20 mouse cellular contexts compared by ENCODE assay signal in genomic region chr1:167046169-167046927, GRCm38 (mm10). TPM values are rescaled to one million over a fixed set of nuclear protein-coding genes. Genes with fewer than 3 reads are reported as not detected.
DNase-seq lines count a peak whose midpoint lies in the region; ATAC-seq and TF ChIP-seq lines count a peak whose summit lies in the region.
"Had no signal": no experiment of that assay in that cellular context is flagged by ENCODE, and none has a peak within 500 bp of the region (broad histone marks: within the 10 kb centered on the region; RNA-seq: fewer than 3 reads in every experiment).

No protein-coding gene starts in this region.

- no peak overlapping the region for H3K4me3 ChIP-seq in forebrain, embryonic 12.5 days (replicated peaks)
- H3K4me3 ChIP-seq in forebrain, embryonic 10.5 days = no peak overlapping the region
- peak overlapping the region; percentile 4; the same call in 1 of the 2 replicates for H3K4me3 ChIP-seq in E14TG2a.4 (replicated peaks; ENCODE audit: low read length)
- H3K4me3 ChIP-seq in hindbrain, embryonic 13.5 days = no peak overlapping the region
- H3K4me3 ChIP-seq in midbrain, embryonic 13.5 days (replicated peaks) = no peak overlapping the region
- no peak overlapping the region for H3K4me3 ChIP-seq in lung, postnatal 0 days (ENCODE audit: low read depth, low read length)
- H3K4me3 ChIP-seq: embryonic facial prominence, embryonic 15.5 days; forebrain, embryonic 15.5 days; layer of hippocampus, adult 2 months; lung, embryonic 15.5 days had no signal

- H3K36me3 ChIP-seq in forebrain, embryonic 12.5 days (replicated peaks) = no peaks in the 10 kb centered on the region
- no peaks in the 10 kb centered on the region for H3K36me3 ChIP-seq in forebrain, embryonic 10.5 days (replicated peaks)
- H3K36me3 ChIP-seq in E14TG2a.4 (ENCODE audit: insufficient read depth, low read length) = no peaks in the 10 kb centered on the region
- no peaks in the 10 kb centered on the region for H3K36me3 ChIP-seq in hindbrain, embryonic 13.5 days
- 0 out of 2 replicates have a peak, but pooled peaks cover 4% of the 10 kb centered on the region for H3K36me3 ChIP-seq in midbrain, embryonic 13.5 days
- H3K36me3 ChIP-seq in lung, postnatal 0 days (ENCODE audit: insufficient read depth, low read length) = no peaks in the 10 kb centered on the region
- H3K36me3 ChIP-seq: embryonic facial prominence, embryonic 15.5 days; forebrain, embryonic 15.5 days; lung, embryonic 15.5 days had no signal

- no peak for DNase-seq in forebrain, embryonic 10.5 days (ENCODE audit: extremely low spot score, low spot score)
- no peak for DNase-seq in thymus, adult 18-20 months
- DNase-seq in lung, postnatal 0 days (ENCODE audit: low spot score) = no peak
- no peak for DNase-seq in thymus, postnatal 0 days (ENCODE audit: low spot score)
- DNase-seq: cerebellum, adult 2 months; cerebellum, postnatal 36 days; gastrocnemius, postnatal 36 days; kidney, adult 11 months; kidney, postnatal 10 days; layer of hippocampus, postnatal 36 days; thymus, postnatal 14 days had no signal

- H3K27ac ChIP-seq in forebrain, embryonic 12.5 days = no peak overlapping the region
- H3K27ac ChIP-seq in forebrain, embryonic 10.5 days = no peak overlapping the region
- peak overlapping the region; percentile 63 for H3K27ac ChIP-seq in hindbrain, embryonic 13.5 days
- H3K27ac ChIP-seq in midbrain, embryonic 13.5 days = peak overlapping the region; percentile 52
- H3K27ac ChIP-seq in lung, postnatal 0 days (ENCODE audit: low read length) = no peak overlapping the region
- H3K27ac ChIP-seq: embryonic facial prominence, embryonic 15.5 days; forebrain, embryonic 15.5 days; layer of hippocampus, adult 2 months; liver, embryonic 14.5 days; lung, embryonic 15.5 days had no signal

- peaks cover 15% of the 10 kb centered on the region for H3K4me1 ChIP-seq in forebrain, embryonic 12.5 days
- peaks cover 13% of the 10 kb centered on the region for H3K4me1 ChIP-seq in forebrain, embryonic 10.5 days
- peaks cover 30% of the 10 kb centered on the region for H3K4me1 ChIP-seq in E14TG2a.4 (replicated peaks; ENCODE audit: low read depth, low read length)
- peaks cover 34% of the 10 kb centered on the region for H3K4me1 ChIP-seq in hindbrain, embryonic 13.5 days (replicated peaks)
- peaks cover 28% of the 10 kb centered on the region for H3K4me1 ChIP-seq in midbrain, embryonic 13.5 days (replicated peaks)
- no peaks in the 10 kb centered on the region for H3K4me1 ChIP-seq in lung, postnatal 0 days (ENCODE audit: insufficient read depth, low read depth, low read length)
- H3K4me1 ChIP-seq: embryonic facial prominence, embryonic 15.5 days; lung, embryonic 15.5 days had no signal

- H3K9me3 ChIP-seq in forebrain, embryonic 12.5 days = no peaks in the 10 kb centered on the region
- H3K9me3 ChIP-seq in forebrain, embryonic 10.5 days = no peaks in the 10 kb centered on the region
- peaks cover 29% of the 10 kb centered on the region for H3K9me3 ChIP-seq in E14TG2a.4 (ENCODE audit: low read length)
- no peaks in the 10 kb centered on the region for H3K9me3 ChIP-seq in hindbrain, embryonic 13.5 days
- H3K9me3 ChIP-seq in midbrain, embryonic 13.5 days = no peaks in the 10 kb centered on the region
- H3K9me3 ChIP-seq in lung, postnatal 0 days (ENCODE audit: low read length) = no peaks in the 10 kb centered on the region
- H3K9me3 ChIP-seq: embryonic facial prominence, embryonic 15.5 days; forebrain, embryonic 15.5 days; lung, embryonic 15.5 days had no signal

- TF ChIP-seq EP300 in lung, postnatal 0 days (IDR thresholded peaks at IDR 0.05) = no peak

- no peak overlapping the region for H3K4me2 ChIP-seq in forebrain, embryonic 12.5 days
- no peak overlapping the region for H3K4me2 ChIP-seq in hindbrain, embryonic 13.5 days
- H3K4me2 ChIP-seq in midbrain, embryonic 13.5 days (replicated peaks) = no peak overlapping the region
- H3K4me2 ChIP-seq in lung, postnatal 0 days (replicated peaks; ENCODE audit: low read depth, low read length) = no peak overlapping the region
- H3K4me2 ChIP-seq: embryonic facial prominence, embryonic 15.5 days; forebrain, embryonic 15.5 days; lung, embryonic 15.5 days had no signal

- 64% methylated on average over 10 of the region's 10 CpGs for WGBS in forebrain, embryonic 12.5 days
- WGBS in forebrain, embryonic 10.5 days = 64% methylated on average over 10 of the region's 10 CpGs
- WGBS in hindbrain, embryonic 13.5 days = 43% methylated on average over 10 of the region's 10 CpGs
- WGBS in midbrain, embryonic 13.5 days = 48% methylated on average over 10 of the region's 10 CpGs
- 54% methylated on average over 10 of the region's 10 CpGs for WGBS in lung, postnatal 0 days

- no peak for TF ChIP-seq CTCF in E14TG2a.4 (conservative IDR thresholded peaks at IDR 0.05; ENCODE audit: low read length)
- no peak for TF ChIP-seq CTCF in lung, postnatal 0 days (IDR thresholded peaks at IDR 0.05)

- no peak for ATAC-seq in forebrain, embryonic 12.5 days (ENCODE audit: low FRiP score)
- 0 out of 2 replicates have a peak, but pooled peaks have one; percentile 14 for ATAC-seq in hindbrain, embryonic 13.5 days (ENCODE audit: low FRiP score)
- peak; percentile 49; the same call in 1 of the 2 replicates for ATAC-seq in midbrain, embryonic 13.5 days
- no peak for ATAC-seq in lung, postnatal 0 days
- ATAC-seq: forebrain, embryonic 15.5 days had no signal

- 0 out of 2 replicates have a peak overlapping the region, but pooled peaks have one; percentile 12 for H3K9ac ChIP-seq in forebrain, embryonic 12.5 days
- peak overlapping the region; percentile 31; the same call in 1 of the 2 replicates for H3K9ac ChIP-seq in hindbrain, embryonic 13.5 days
- H3K9ac ChIP-seq in midbrain, embryonic 13.5 days (replicated peaks) = no peak overlapping the region
- H3K9ac ChIP-seq in lung, postnatal 0 days (replicated peaks; ENCODE audit: low read depth) = no peak overlapping the region
- H3K9ac ChIP-seq: embryonic facial prominence, embryonic 15.5 days; forebrain, embryonic 15.5 days; liver, embryonic 14.5 days; lung, embryonic 15.5 days had no signal

- no peaks in the 10 kb centered on the region for H3K27me3 ChIP-seq in forebrain, embryonic 12.5 days
- H3K27me3 ChIP-seq in forebrain, embryonic 10.5 days (ENCODE audit: poor library complexity, severe bottlenecking) = no peaks in the 10 kb centered on the region
- H3K27me3 ChIP-seq in E14TG2a.4 (ENCODE audit: insufficient read depth, low read length) = peaks cover 11% of the 10 kb centered on the region; the same call in 1 of the 2 replicates
- H3K27me3 ChIP-seq in hindbrain, embryonic 13.5 days = no peaks in the 10 kb centered on the region
- H3K27me3 ChIP-seq in midbrain, embryonic 13.5 days = no peaks in the 10 kb centered on the region
- no peaks in the 10 kb centered on the region for H3K27me3 ChIP-seq in lung, postnatal 0 days (replicated peaks; ENCODE audit: insufficient read depth, low read length)
- H3K27me3 ChIP-seq: embryonic facial prominence, embryonic 15.5 days; forebrain, embryonic 15.5 days; lung, embryonic 15.5 days had no signal

RNA-seq across cellular contexts. Expression of gene Fam78b, which starts 45.1 kb away (rescaled TPM):
- polyA plus RNA-seq in forebrain, embryonic 12.5 days (2016; fragmentation: Nextera tagmentation; extraction: Ambion mirVana) = 5.0 and 5.9 TPM in 2 replicates
- 0.53 and 0.62 TPM in 2 replicates for polyA plus RNA-seq in forebrain, embryonic 10.5 days (2016; fragmentation: Nextera tagmentation; extraction: Ambion mirVana)
- polyA plus RNA-seq in hindbrain, embryonic 13.5 days (2015; fragmentation: Nextera tagmentation; extraction: Ambion mirVana) = 8.3 and 9.0 TPM in 2 replicates
- polyA plus RNA-seq in midbrain, embryonic 13.5 days (2015; fragmentation: Nextera tagmentation; extraction: Ambion mirVana) = 8.2 and 9.1 TPM in 2 replicates
- polyA plus RNA-seq in lung, postnatal 0 days (2015; fragmentation: Nextera tagmentation; extraction: Ambion mirVana) = 0.60 and 0.61 TPM in 2 replicates
- polyA plus RNA-seq in thymus, postnatal 0 days (2015; fragmentation: Nextera tagmentation; extraction: Ambion mirVana) = 0.54 and 0.70 TPM in 2 replicates

Comparison
In these comparisons a context has a peak if more than half of its experiments do, and no peak if none do; other contexts are left out.
1. ATAC-seq: peak in hindbrain, embryonic 13.5 days (single experiment) and midbrain, embryonic 13.5 days (single experiment); none in forebrain, embryonic 12.5 days (single experiment) and lung, postnatal 0 days (single experiment).
2. H3K27ac ChIP-seq: peak in hindbrain, embryonic 13.5 days (single experiment) and midbrain, embryonic 13.5 days (single experiment); none in forebrain, embryonic 12.5 days (single experiment), forebrain, embryonic 10.5 days (single experiment) and lung, postnatal 0 days (single experiment).
3. H3K9ac ChIP-seq: peak in forebrain, embryonic 12.5 days (single experiment) and hindbrain, embryonic 13.5 days (single experiment); none in midbrain, embryonic 13.5 days (single experiment) and lung, postnatal 0 days (single experiment).